12 mouse cellular contexts compared by ENCODE assay signal in the genomic region with DNA sequence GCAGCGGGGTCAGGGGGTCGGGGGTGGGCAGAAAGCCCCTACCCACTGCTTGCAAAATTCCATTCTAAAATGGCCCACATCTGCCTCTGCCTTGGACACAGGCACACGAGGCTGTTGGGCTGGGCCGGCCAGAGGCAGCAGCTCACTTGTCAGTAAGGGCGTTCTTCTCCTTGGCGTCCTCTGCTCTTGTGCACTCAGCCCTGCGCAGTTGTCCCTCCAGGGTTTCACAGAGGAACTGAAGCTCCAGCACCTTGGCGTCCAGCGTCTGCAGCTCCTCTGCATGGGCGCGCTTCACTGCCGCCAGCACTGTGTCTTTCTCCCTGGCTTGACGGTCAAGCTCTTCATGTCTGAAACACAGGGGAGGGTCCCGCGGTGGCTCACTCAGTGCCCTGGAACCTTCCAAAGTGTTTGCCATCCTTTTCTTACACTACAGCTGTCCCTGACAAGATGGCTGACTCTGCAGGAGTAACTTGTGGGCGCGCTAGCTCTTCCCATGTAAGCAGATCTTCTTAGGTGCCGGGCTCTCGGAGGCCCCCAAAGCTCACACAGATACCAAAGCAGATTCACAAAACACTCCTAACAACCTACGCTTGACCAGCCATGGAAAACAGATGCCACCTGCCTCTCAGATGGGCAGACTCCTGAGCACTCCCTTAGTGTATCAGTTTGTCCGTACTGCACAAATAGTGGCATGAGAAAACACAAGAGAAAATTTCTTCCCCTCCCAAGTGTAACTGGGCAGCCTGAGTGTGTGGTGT. TPM values are rescaled to one million over a fixed set of nuclear protein-coding genes. Genes with fewer than 3 reads are reported as not detected.
DNase-seq lines count a peak whose midpoint lies in the region; ATAC-seq and TF ChIP-seq lines count a peak whose summit lies in the region.
"Had no signal": no experiment of that assay in that cellular context is flagged by ENCODE, and none has a peak within 500 bp of the region (broad histone marks: within the 10 kb centered on the region; RNA-seq: fewer than 3 reads in every experiment).

No protein-coding gene starts in this region.

- 77% methylated on average over 21 of the region's 21 CpGs for WGBS in hindbrain, embryonic 10.5 days
- 83% methylated on average over 21 of the region's 21 CpGs for WGBS in hindbrain, embryonic 11.5 days
- WGBS in kidney, embryonic 15.5 days = 54% methylated on average over 21 of the region's 21 CpGs
- 85% methylated on average over 21 of the region's 21 CpGs for WGBS in liver, embryonic 16.5 days (ENCODE audit: insufficient replicate concordance)
- WGBS in lung, postnatal 0 days = 81% methylated on average over 21 of the region's 21 CpGs

- no peaks in the 10 kb centered on the region for H3K9me3 ChIP-seq in hindbrain, embryonic 10.5 days
- H3K9me3 ChIP-seq in hindbrain, embryonic 11.5 days (ENCODE audit: control insufficient read depth, low read length) = no peaks in the 10 kb centered on the region
- no peaks in the 10 kb centered on the region for H3K9me3 ChIP-seq in ES-E14 (ENCODE audit: control insufficient read depth, insufficient read depth, low read depth, low read length)
- no peaks in the 10 kb centered on the region for H3K9me3 ChIP-seq in kidney, embryonic 15.5 days (replicated peaks)
- no peaks in the 10 kb centered on the region for H3K9me3 ChIP-seq in liver, embryonic 16.5 days (replicated peaks; ENCODE audit: control insufficient read depth, low read length)
- no peaks in the 10 kb centered on the region for H3K9me3 ChIP-seq in lung, postnatal 0 days (ENCODE audit: low read length)
- H3K9me3 ChIP-seq: lung, embryonic 15.5 days; midbrain, embryonic 13.5 days; neural tube, embryonic 12.5 days; stomach, embryonic 15.5 days had no signal

- no peak for TF ChIP-seq EP300 in lung, postnatal 0 days (IDR thresholded peaks at IDR 0.05)

- no peak overlapping the region for H3K9ac ChIP-seq in hindbrain, embryonic 11.5 days (ENCODE audit: low read depth, low read length)
- peak overlapping the region; percentile 23; the same call in 1 of the 2 replicates for H3K9ac ChIP-seq in ES-E14 (ENCODE audit: insufficient read depth, low read depth, low read length, poor library complexity, severe bottlenecking)
- 0 out of 2 replicates have a peak overlapping the region, but pooled peaks have one; percentile 23 for H3K9ac ChIP-seq in kidney, embryonic 15.5 days
- no peak overlapping the region for H3K9ac ChIP-seq in liver, embryonic 16.5 days (ENCODE audit: low read depth, low read length)
- no peak overlapping the region for H3K9ac ChIP-seq in lung, postnatal 0 days (replicated peaks; ENCODE audit: low read depth)
- H3K9ac ChIP-seq: lung, embryonic 15.5 days; midbrain, embryonic 13.5 days; neural tube, embryonic 12.5 days; stomach, embryonic 15.5 days had no signal

- 0 out of 2 replicates have a peak, but pooled peaks cover 8% of the 10 kb centered on the region for H3K4me1 ChIP-seq in hindbrain, embryonic 10.5 days (replicated peaks)
- H3K4me1 ChIP-seq in hindbrain, embryonic 11.5 days (replicated peaks; ENCODE audit: control insufficient read depth, insufficient read depth, low read length) = no peaks in the 10 kb centered on the region
- peaks cover 0 to 5% of the 10 kb centered on the region in 2 experiments; a peak in 1 of 4 replicates for H3K4me1 ChIP-seq in ES-E14 (ENCODE audit: control insufficient read depth in 2 of 2, insufficient read depth in 2 of 2, low read length in 2 of 2, poor library complexity in 1 of 2)
- H3K4me1 ChIP-seq in kidney, embryonic 15.5 days = peaks cover 24% of the 10 kb centered on the region
- H3K4me1 ChIP-seq in liver, embryonic 16.5 days (ENCODE audit: control insufficient read depth, low read depth, low read length) = peaks cover 35% of the 10 kb centered on the region
- no peaks in the 10 kb centered on the region; the same call in 1 of the 2 replicates for H3K4me1 ChIP-seq in lung, postnatal 0 days (ENCODE audit: insufficient read depth, low read depth, low read length)
- H3K4me1 ChIP-seq: midbrain, embryonic 13.5 days; neural tube, embryonic 12.5 days; stomach, embryonic 15.5 days had no signal

- no peak overlapping the region for H3K4me2 ChIP-seq in hindbrain, embryonic 11.5 days (replicated peaks; ENCODE audit: low read depth, low read length)
- peak overlapping the region; percentile 40 for H3K4me2 ChIP-seq in kidney, embryonic 15.5 days
- peak overlapping the region; percentile 7; the same call in 1 of the 2 replicates for H3K4me2 ChIP-seq in liver, embryonic 16.5 days (ENCODE audit: low read depth, low read length)
- H3K4me2 ChIP-seq in lung, postnatal 0 days (replicated peaks; ENCODE audit: low read depth, low read length) = no peak overlapping the region
- H3K4me2 ChIP-seq: lung, embryonic 15.5 days; midbrain, embryonic 13.5 days; neural tube, embryonic 12.5 days; stomach, embryonic 15.5 days had no signal

- DNase-seq in hindbrain, embryonic 10.5 days (ENCODE audit: low spot score) = no peak
- DNase-seq in hindbrain, embryonic 11.5 days (ENCODE audit: low spot score) = no peak
- DNase-seq in ES-E14 (ENCODE audit: low read depth, low spot score) = no peak
- DNase-seq in lung, postnatal 0 days (ENCODE audit: low spot score) = no peak
- no peak for DNase-seq in adrenal gland, postnatal 4 days (ENCODE audit: low spot score in 2 of 2)
- no peak for DNase-seq in c-Kit-positive CD71-positive TER-119-positive erythroid progenitor cells, embryonic 14.5 days (ENCODE audit: low spot score)

- H3K36me3 ChIP-seq in hindbrain, embryonic 10.5 days = peaks cover 44% of the 10 kb centered on the region
- no peaks in the 10 kb centered on the region for H3K36me3 ChIP-seq in hindbrain, embryonic 11.5 days (ENCODE audit: control insufficient read depth, insufficient read depth, low read length)
- H3K36me3 ChIP-seq in ES-E14 (ENCODE audit: control insufficient read depth, insufficient read depth, low read length, poor library complexity, severe bottlenecking) = no peaks in the 10 kb centered on the region
- H3K36me3 ChIP-seq in kidney, embryonic 15.5 days = peaks cover 17% of the 10 kb centered on the region
- H3K36me3 ChIP-seq in liver, embryonic 16.5 days (ENCODE audit: control insufficient read depth, insufficient read depth) = no peaks in the 10 kb centered on the region
- H3K36me3 ChIP-seq in lung, postnatal 0 days (ENCODE audit: insufficient read depth, low read length) = no peaks in the 10 kb centered on the region
- H3K36me3 ChIP-seq: lung, embryonic 15.5 days had no signal

- no peaks in the 10 kb centered on the region for H3K27me3 ChIP-seq in hindbrain, embryonic 10.5 days (ENCODE audit: insufficient read depth, poor library complexity, severe bottlenecking)
- H3K27me3 ChIP-seq in hindbrain, embryonic 11.5 days (ENCODE audit: control insufficient read depth, insufficient read depth, low read length) = no peaks in the 10 kb centered on the region
- no peaks in the 10 kb centered on the region for H3K27me3 ChIP-seq in kidney, embryonic 15.5 days
- H3K27me3 ChIP-seq in liver, embryonic 16.5 days (ENCODE audit: control insufficient read depth, insufficient read depth, low read depth, low read length) = no peaks in the 10 kb centered on the region
- no peaks in the 10 kb centered on the region for H3K27me3 ChIP-seq in lung, postnatal 0 days (replicated peaks; ENCODE audit: insufficient read depth, low read length)
- H3K27me3 ChIP-seq: lung, embryonic 15.5 days; midbrain, embryonic 13.5 days; neural tube, embryonic 12.5 days; stomach, embryonic 15.5 days had no signal

- TF ChIP-seq CTCF in lung, postnatal 0 days (IDR thresholded peaks at IDR 0.05) = no peak

- in situ Hi-C loops in ES-E14 (cut with MboI; ENCODE audit: low sequenced_read_pairs in 2 of 2, unreplicated experiment in 2 of 2) = no loop called here

- no peak for ATAC-seq in hindbrain, embryonic 11.5 days (ENCODE audit: low FRiP score)
- peak; percentile 64 for ATAC-seq in kidney, embryonic 15.5 days (replicated peaks; ENCODE audit: low FRiP score)
- ATAC-seq in liver, embryonic 16.5 days (ENCODE audit: low read depth) = no peak
- no peak for ATAC-seq in lung, postnatal 0 days
- ATAC-seq: midbrain, embryonic 13.5 days had no signal

- no peak overlapping the region for H3K4me3 ChIP-seq in hindbrain, embryonic 10.5 days
- H3K4me3 ChIP-seq in hindbrain, embryonic 11.5 days (ENCODE audit: low read depth, low read length) = no peak overlapping the region
- H3K4me3 ChIP-seq in ES-E14 (ENCODE audit: insufficient read depth in 1 of 2, low read depth in 1 of 2, low read length in 2 of 2, poor library complexity in 1 of 2, severe bottlenecking in 1 of 2) = peak overlapping the region; percentile 51 to 52
- peak overlapping the region; percentile 17 for H3K4me3 ChIP-seq in kidney, embryonic 15.5 days (replicated peaks)
- no peak overlapping the region for H3K4me3 ChIP-seq in liver, embryonic 16.5 days (ENCODE audit: low read depth, low read length)
- no peak overlapping the region for H3K4me3 ChIP-seq in lung, postnatal 0 days (ENCODE audit: low read depth, low read length)
- H3K4me3 ChIP-seq: lung, embryonic 15.5 days; midbrain, embryonic 13.5 days; neural tube, embryonic 12.5 days; stomach, embryonic 15.5 days had no signal

- peak overlapping the region; percentile 16; the same call in 1 of the 2 replicates for H3K27ac ChIP-seq in hindbrain, embryonic 10.5 days
- no peak overlapping the region for H3K27ac ChIP-seq in hindbrain, embryonic 11.5 days (ENCODE audit: low read depth, low read length)
- H3K27ac ChIP-seq in ES-E14 (ENCODE audit: insufficient read depth, low read depth, low read length, poor library complexity, severe bottlenecking) = no peak overlapping the region
- H3K27ac ChIP-seq in kidney, embryonic 15.5 days = peak overlapping the region; percentile 91
- peak overlapping the region; percentile 54 for H3K27ac ChIP-seq in liver, embryonic 16.5 days (ENCODE audit: low read length)
- H3K27ac ChIP-seq in lung, postnatal 0 days (ENCODE audit: low read length) = no peak overlapping the region; the same call in 1 of the 2 replicates
- H3K27ac ChIP-seq: lung, embryonic 15.5 days; midbrain, embryonic 13.5 days; neural tube, embryonic 12.5 days had no signal

RNA-seq across cellular contexts. Expression of a gene that starts 30.8 kb away (rescaled TPM):
- 6.1 and 6.4 TPM in 2 replicates for polyA plus RNA-seq in hindbrain, embryonic 10.5 days (2016; fragmentation: Nextera tagmentation; extraction: Ambion mirVana)
- polyA plus RNA-seq in hindbrain, embryonic 11.5 days (2014; fragmentation: Nextera tagmentation; extraction: Ambion mirVana) = 3.9 and 4.7 TPM in 2 replicates
- total RNA-seq in ES-E14 (2012; rRNA removed) = 1.8 and 3.0 TPM in 2 replicates
- 8.0 and 8.4 TPM in 2 replicates for polyA plus RNA-seq in kidney, embryonic 15.5 days (2015; fragmentation: Nextera tagmentation; extraction: Ambion mirVana)
- polyA plus RNA-seq in liver, embryonic 16.5 days (2015; fragmentation: Nextera tagmentation; extraction: Ambion mirVana) = 1.6 and 1.7 TPM in 2 replicates
- polyA plus RNA-seq in lung, postnatal 0 days (2015; fragmentation: Nextera tagmentation; extraction: Ambion mirVana) = 3.4 and 3.7 TPM in 2 replicates
- 10 to 100 TPM; 14.3 to 14.4 TPM for total RNA-seq in adrenal gland, postnatal 4 days (2021)

RNA-seq across cellular contexts. Expression of a gene that starts 46.4 kb away (rescaled TPM):
- polyA plus RNA-seq in hindbrain, embryonic 10.5 days (2016; fragmentation: Nextera tagmentation; extraction: Ambion mirVana) = 111 and 204 TPM in 2 replicates
- polyA plus RNA-seq in hindbrain, embryonic 11.5 days (2014; fragmentation: Nextera tagmentation; extraction: Ambion mirVana) = 25.8 and 32.0 TPM in 2 replicates
- total RNA-seq in ES-E14 (2012; rRNA removed) = 261 and 568 TPM in 2 replicates
- polyA plus RNA-seq in kidney, embryonic 15.5 days (2015; fragmentation: Nextera tagmentation; extraction: Ambion mirVana) = 54.0 and 66.0 TPM in 2 replicates
- polyA plus RNA-seq in liver, embryonic 16.5 days (2015; fragmentation: Nextera tagmentation; extraction: Ambion mirVana) = 80.5 and 82.1 TPM in 2 replicates
- polyA plus RNA-seq in lung, postnatal 0 days (2015; fragmentation: Nextera tagmentation; extraction: Ambion mirVana) = 10.0 and 10.4 TPM in 2 replicates
- 1 to 10 TPM; 6.9 to 8.6 TPM for total RNA-seq in adrenal gland, postnatal 4 days (2021)

Comparison
In these comparisons a context has a peak if more than half of its experiments do, and no peak if none do; other contexts are left out.
1. H3K27ac ChIP-seq: peak in hindbrain, embryonic 10.5 days (single experiment), kidney, embryonic 15.5 days (single experiment) and liver, embryonic 16.5 days (single experiment); none in hindbrain, embryonic 11.5 days (single experiment), ES-E14 (single experiment) and lung, postnatal 0 days (single experiment).
2. H3K4me3 ChIP-seq: peak in ES-E14 (2 of 2) and kidney, embryonic 15.5 days (single experiment); none in hindbrain, embryonic 10.5 days (single experiment), hindbrain, embryonic 11.5 days (single experiment), liver, embryonic 16.5 days (single experiment) and lung, postnatal 0 days (single experiment).
3. H3K4me2 ChIP-seq: peak in kidney, embryonic 15.5 days (single experiment) and liver, embryonic 16.5 days (single experiment); none in hindbrain, embryonic 11.5 days (single experiment) and lung, postnatal 0 days (single experiment).
4. H3K9ac ChIP-seq: peak in ES-E14 (single experiment) and kidney, embryonic 15.5 days (single experiment); none in hindbrain, embryonic 11.5 days (single experiment), liver, embryonic 16.5 days (single experiment) and lung, postnatal 0 days (single experiment).